Mouse (Mus musculus): Measurements from ENCODE around the gene Bicd2.

DNA sequence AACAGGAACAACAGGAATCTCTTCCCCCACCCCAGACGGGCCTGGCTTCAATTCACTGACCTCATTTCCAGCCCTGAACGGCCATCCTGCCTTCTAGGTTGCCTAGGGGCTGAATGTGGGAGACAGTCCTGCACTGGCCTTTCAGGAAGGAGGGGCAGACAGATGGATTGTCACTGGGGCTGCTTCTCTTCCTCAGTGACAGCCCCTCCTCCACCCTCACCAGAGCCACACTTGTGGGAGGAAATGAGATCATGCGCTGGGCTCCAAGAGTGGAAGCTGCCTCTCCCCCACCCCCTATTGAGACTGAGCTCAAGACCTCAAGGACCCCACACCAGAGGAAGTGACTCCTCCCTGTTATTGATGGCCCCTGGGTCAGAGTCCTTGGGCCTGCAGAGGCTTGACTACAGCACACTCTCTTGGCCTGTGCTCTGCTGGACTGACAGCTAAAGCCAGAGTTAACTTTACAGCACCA, 30.1 kb downstream of the Bicd2 start:
- TF ChIP-seq CTCF (conservative IDR thresholded peaks at IDR 0.05; ENCODE audit: low read length) (no peak), POU5F1 (IDR thresholded peaks at IDR 0.05; ENCODE audit: borderline replicate concordance, low read length) (no peak)
